Mouse (Mus musculus) hindbrain, embryonic 11.5 days (tissue): Measurements from ENCODE around the gene Man2a1. TPM values are rescaled to one million over a fixed set of nuclear protein-coding genes. Genes with fewer than 3 reads are reported as not detected.
A peak's percentile ranks its signal among the peaks of the same experiment; 100 is the strongest.

Experiments used
- ATAC-seq: fragments of 200-750 bp; cut with Nextera tagmentation; 2 replicates; pipeline ENCODE4 v1.8.0; 2017; ENCODE audit warnings: mild to moderate bottlenecking, moderate TSS enrichment, moderate library complexity; ENCODE audit not compliant: low FRiP score
- DNase-seq: peaks from one replicate; pipeline ENCODE4 v3.0.0-alpha.2; 2015; ENCODE audit warnings: low spot score
- H3K27ac ChIP-seq: fragments of 300-500 bp; sonication (generic); 2 replicates; pipeline ENCODE4 v1.5.1; 2014; ENCODE audit warnings: mild to moderate bottlenecking, low read depth, low read length
- H3K27me3 ChIP-seq: fragments of 300-500 bp; sonication (generic); 2 replicates; pipeline ENCODE4 v1.6.1; 2014; ENCODE audit warnings: mild to moderate bottlenecking, low read length, moderate library complexity, mixed read lengths; ENCODE audit not compliant: control insufficient read depth, insufficient read depth
- H3K36me3 ChIP-seq: fragments of 300-500 bp; sonication (generic); 2 replicates; pipeline ENCODE4 v1.6.1; 2014; ENCODE audit warnings: mild to moderate bottlenecking, low read length, moderate library complexity, mixed read lengths; ENCODE audit not compliant: control insufficient read depth, insufficient read depth
- H3K4me1 ChIP-seq: fragments of 300-500 bp; sonication (generic); replicated peaks from 2 replicates; pipeline ENCODE4 v1.6.1; 2014; ENCODE audit warnings: low read length, mixed read lengths; ENCODE audit not compliant: control insufficient read depth, insufficient read depth
- H3K4me2 ChIP-seq: fragments of 300-500 bp; sonication (generic); replicated peaks from 2 replicates; pipeline ENCODE4 v1.6.1; 2014; ENCODE audit warnings: mild to moderate bottlenecking, low read depth, low read length
- H3K4me3 ChIP-seq: fragments of 300-500 bp; sonication (generic); 2 replicates; pipeline ENCODE4 v1.5.1; 2014; ENCODE audit warnings: low read depth, low read length
- H3K9ac ChIP-seq: fragments of 300-500 bp; sonication (generic); 2 replicates; pipeline ENCODE4 v1.6.1; 2014; ENCODE audit warnings: low read depth, low read length
- H3K9me3 ChIP-seq: fragments of 300-500 bp; sonication (generic); 2 replicates; pipeline ENCODE4 v1.6.1; 2016; ENCODE audit warnings: low read length; ENCODE audit not compliant: control insufficient read depth
- WGBS: fragments of 180-500 bp; shearing (Covaris S2); extraction: QIAGEN DNeasy Blood & Tissue Kit; methylation state at CpG from one replicate; pipeline ENCODE4 v1.1.7; 2014; 5-methylcytosine and 5-hydroxymethylcytosine counted together
- polyA plus RNA-seq: library from polyadenylated mRNA; unstranded; fragments of >200 nt; fragmentation: Nextera tagmentation; extraction: Ambion mirVana; gene quantifications from 2 replicates; pipeline ENCODE4 v1.2.1, GENCODE M21; 2014

The Man2a1 gene
- polyA plus RNA-seq, 1 experiment from 2014 or later: 5.9 TPM

DNA sequence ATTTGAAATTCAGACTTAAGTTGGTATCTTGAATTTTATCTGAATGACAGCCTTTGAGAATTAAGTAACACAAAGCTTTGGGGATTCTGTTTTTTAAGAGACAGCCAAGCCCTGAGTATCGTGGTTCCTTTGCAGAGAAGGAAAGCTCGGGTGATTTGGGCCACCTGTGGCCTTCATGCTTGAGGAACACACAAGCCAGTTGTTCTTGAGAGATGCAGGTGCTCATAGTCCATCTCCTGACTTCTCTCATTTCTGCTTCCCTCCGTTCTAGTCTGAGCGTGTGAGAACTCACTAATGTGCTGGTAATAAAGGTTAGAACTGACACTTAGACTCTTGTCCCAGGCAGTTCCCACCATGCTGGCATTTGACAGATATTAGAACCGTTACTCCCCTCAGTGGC, 28.9 kb downstream of the Man2a1 start:
- Histone ChIP-seq H3K27ac (no peak overlapping the region), H3K4me2 (no peak overlapping the region), H3K36me3 (0 out of 2 replicates have a peak, but pooled peaks cover 3% of the 10 kb centered on the region), H3K4me3 (no peak overlapping the region), H3K27me3 (no peaks in the 10 kb centered on the region), H3K4me1 (no peaks in the 10 kb centered on the region), H3K9ac (no peak overlapping the region), H3K9me3 (no peaks in the 10 kb centered on the region)
- ATAC-seq (no peak), DNase-seq (no peak)
- WGBS: 84% methylated on average over 5 of the region's 5 CpGs

DNA sequence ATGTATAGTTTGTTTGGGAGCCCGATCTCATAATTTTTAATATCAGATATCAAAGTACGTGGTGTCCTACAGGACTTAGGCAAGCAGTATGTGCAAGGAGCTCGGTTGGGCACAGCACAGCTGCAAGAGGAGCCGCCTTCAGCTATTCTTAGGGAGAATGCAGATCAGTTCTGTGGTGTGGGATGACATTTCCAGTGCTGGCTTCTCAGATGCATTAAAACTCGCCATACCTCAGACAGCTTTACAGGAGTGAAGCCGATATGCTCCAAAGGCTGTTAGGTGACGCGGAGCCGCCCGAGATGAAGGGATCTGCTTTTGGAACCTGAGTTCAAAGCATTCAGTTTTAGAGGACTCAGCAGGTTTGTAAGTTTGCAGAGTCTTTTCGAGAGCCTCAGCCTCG, 30.0 kb downstream of the Man2a1 start:
- H3K4me1 ChIP-seq: no peaks in the 10 kb centered on the region
- ATAC-seq: no peak

GRCm38 (mm10) chr17:64637868-64638537, 37.5 kb downstream of the Man2a1 start:
- Histone ChIP-seq H3K9me3 (no peaks in the 10 kb centered on the region), H3K27me3 (no peaks in the 10 kb centered on the region), H3K27ac (no peak overlapping the region), H3K4me3 (no peak overlapping the region), H3K4me1 (0 out of 2 replicates have a peak, but pooled peaks cover 3% of the 10 kb centered on the region), H3K4me2 (no peak overlapping the region), H3K9ac (no peak overlapping the region), H3K36me3 (no peaks in the 10 kb centered on the region)
- DNase-seq: no peak
- WGBS: 82% methylated on average over 8 of the region's 8 CpGs
- no peak for ATAC-seq

More for the DNA sequence above, 30.0 kb downstream of the Man2a1 start:
- Histone ChIP-seq H3K27ac (no peak overlapping the region), H3K27me3 (no peaks in the 10 kb centered on the region), H3K4me3 (no peak overlapping the region), H3K36me3 (0 out of 2 replicates have a peak, but pooled peaks cover under 1% of the 10 kb centered on the region), H3K9ac (no peak overlapping the region), H3K4me2 (no peak overlapping the region), H3K9me3 (no peaks in the 10 kb centered on the region)
- no peak for DNase-seq
- 94% methylated on average over 12 of the region's 12 CpGs for WGBS

GRCm38 (mm10) chr17:64641376-64641775, 40.8 kb downstream of the Man2a1 start:
- WGBS: 65% methylated on average over 3 of the region's 3 CpGs
- Histone ChIP-seq H3K4me1 (0 out of 2 replicates have a peak, but pooled peaks cover 3% of the 10 kb centered on the region), H3K9me3 (no peaks in the 10 kb centered on the region), H3K27ac (no peak overlapping the region), H3K4me2 (no peak overlapping the region), H3K36me3 (no peaks in the 10 kb centered on the region), H3K4me3 (no peak overlapping the region), H3K9ac (no peak overlapping the region), H3K27me3 (no peaks in the 10 kb centered on the region)
- ATAC-seq (0 out of 2 replicates have a peak, but pooled peaks have one; percentile 18), DNase-seq (no peak)

- no peak overlapping the region for H3K4me3 ChIP-seq
- H3K27ac ChIP-seq: no peak overlapping the region
- DNase-seq (no peak), ATAC-seq (0 out of 2 replicates have a peak, but pooled peaks have one; percentile 17)
- H3K4me1 ChIP-seq: 0 out of 2 replicates have a peak, but pooled peaks cover 3% of the 10 kb centered on the region
- 33% methylated on average over 7 of the region's 7 CpGs for WGBS
- H3K4me2 ChIP-seq: no peak overlapping the region
- no peaks in the 10 kb centered on the region for H3K36me3 ChIP-seq
- H3K27me3 ChIP-seq: no peaks in the 10 kb centered on the region
- no peak overlapping the region for H3K9ac ChIP-seq
- H3K9me3 ChIP-seq: no peaks in the 10 kb centered on the region
These were observed 43.1 kb downstream of the Man2a1 start for GRCm38 (mm10) chr17:64643644-64644043.

GRCm38 (mm10) chr17:64644888-64645605, 44.5 kb downstream of the Man2a1 start:
- Histone ChIP-seq H3K27ac (no peak overlapping the region), H3K27me3 (no peaks in the 10 kb centered on the region), H3K36me3 (no peaks in the 10 kb centered on the region), H3K9me3 (no peaks in the 10 kb centered on the region), H3K4me1 (0 out of 2 replicates have a peak, but pooled peaks cover 3% of the 10 kb centered on the region), H3K9ac (no peak overlapping the region), H3K4me2 (no peak overlapping the region), H3K4me3 (no peak overlapping the region)
- ATAC-seq (no peak), DNase-seq (no peak)
- 82% methylated on average over 8 of the region's 8 CpGs for WGBS

- DNase-seq: no peak
- H3K36me3 ChIP-seq: no peaks in the 10 kb centered on the region; the same call in 1 of the 2 replicates
- ATAC-seq: no peak
- H3K9me3 ChIP-seq: no peaks in the 10 kb centered on the region
- H3K4me2 ChIP-seq: no peak overlapping the region
- no peak overlapping the region for H3K9ac ChIP-seq
- no peak overlapping the region for H3K4me3 ChIP-seq
- WGBS: 90% methylated on average over 9 of the region's 9 CpGs
- no peaks in the 10 kb centered on the region for H3K4me1 ChIP-seq
- no peak overlapping the region for H3K27ac ChIP-seq
- H3K27me3 ChIP-seq: no peaks in the 10 kb centered on the region
These were observed 46.9 kb downstream of the Man2a1 start for GRCm38 (mm10) chr17:64647396-64647795.

DNA sequence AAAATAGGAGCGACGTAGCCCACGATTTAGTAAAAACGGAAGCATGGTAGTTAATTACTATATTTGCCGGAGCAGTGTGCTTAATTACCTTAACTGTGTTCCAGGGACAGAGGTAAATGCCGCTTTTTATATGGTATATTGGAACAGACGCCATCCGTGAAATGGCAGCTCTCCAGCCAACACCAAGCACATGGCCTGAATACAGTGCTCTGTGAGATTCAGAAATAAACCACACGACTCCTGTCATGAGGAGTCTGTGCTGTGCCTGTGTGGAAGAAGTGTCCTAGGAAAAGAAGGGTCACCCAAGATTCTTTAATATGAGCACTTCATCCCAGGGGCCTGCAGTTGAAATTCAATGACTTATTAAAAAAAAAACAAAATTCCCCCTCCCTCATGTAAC, 50.2 kb downstream of the Man2a1 start:
- WGBS: 94% methylated on average over 9 of the region's 9 CpGs
- no peak overlapping the region for H3K4me3 ChIP-seq

More for the DNA sequence above, 50.2 kb downstream of the Man2a1 start:
- Histone ChIP-seq H3K9me3 (no peaks in the 10 kb centered on the region), H3K9ac (no peak overlapping the region), H3K4me2 (no peak overlapping the region), H3K36me3 (no peaks in the 10 kb centered on the region; the same call in 1 of the 2 replicates), H3K27me3 (no peaks in the 10 kb centered on the region), H3K4me1 (no peaks in the 10 kb centered on the region), H3K27ac (no peak overlapping the region)
- ATAC-seq (no peak), DNase-seq (no peak)
